Mouse (Mus musculus) adrenal gland, adult (tissue): ENCODE measurements around the gene Tmem60.

Experiments
- DNase-seq, 2 experiments: peaks; one replicate each; pipeline ENCODE4 v3.0.0; 2022 to 2023; ENCODE audit warnings: low spot score in 1 of 2; ENCODE audit not compliant: inconsistent age in 2 of 2

Gene Tmem60

GRCm38 (mm10) chr5:20905437-20905836 is 23.4 kb downstream of the Tmem60 start:
- no peak for DNase-seq

GRCm38 (mm10) chr5:20906191-20906590 is 24.2 kb downstream of the Tmem60 start:
- DNase-seq: no peak

- no peak for DNase-seq
Observed at GRCm38 (mm10) chr5:20911741-20912140, 29.8 kb downstream of the Tmem60 start.

- peak; percentile 61 to 90 for DNase-seq
Observed at GRCm38 (mm10) chr5:20913372-20914275, 31.6 kb downstream of the Tmem60 start.

GRCm38 (mm10) chr5:20918967-20919366 is 37.0 kb downstream of the Tmem60 start:
- DNase-seq: no peak

- DNase-seq: no peak
Observed at GRCm38 (mm10) chr5:20919566-20919965, 37.6 kb downstream of the Tmem60 start.

GRCm38 (mm10) chr5:20924608-20925007 is 42.6 kb downstream of the Tmem60 start:
- DNase-seq: no peak

- peak; percentile 46 to 75 for DNase-seq
Observed at GRCm38 (mm10) chr5:20925451-20925850, 43.5 kb downstream of the Tmem60 start.

GRCm38 (mm10) chr5:20929669-20930151 is 47.7 kb downstream of the Tmem60 start:
- DNase-seq: peak; percentile 24 to 71

- DNase-seq: no peak
Observed at GRCm38 (mm10) chr5:20930430-20930829, 48.4 kb downstream of the Tmem60 start.

- DNase-seq: no peak
Observed at GRCm38 (mm10) chr5:20931300-20931699, 49.3 kb downstream of the Tmem60 start.

- DNase-seq: no peak
Observed at GRCm38 (mm10) chr5:20932585-20932984, 50.6 kb downstream of the Tmem60 start.

GRCm38 (mm10) chr5:20935934-20936333 is 53.9 kb downstream of the Tmem60 start:
- no peak for DNase-seq
